Mouse (Mus musculus): ENCODE results near the gene Slc18a2.

DNA sequence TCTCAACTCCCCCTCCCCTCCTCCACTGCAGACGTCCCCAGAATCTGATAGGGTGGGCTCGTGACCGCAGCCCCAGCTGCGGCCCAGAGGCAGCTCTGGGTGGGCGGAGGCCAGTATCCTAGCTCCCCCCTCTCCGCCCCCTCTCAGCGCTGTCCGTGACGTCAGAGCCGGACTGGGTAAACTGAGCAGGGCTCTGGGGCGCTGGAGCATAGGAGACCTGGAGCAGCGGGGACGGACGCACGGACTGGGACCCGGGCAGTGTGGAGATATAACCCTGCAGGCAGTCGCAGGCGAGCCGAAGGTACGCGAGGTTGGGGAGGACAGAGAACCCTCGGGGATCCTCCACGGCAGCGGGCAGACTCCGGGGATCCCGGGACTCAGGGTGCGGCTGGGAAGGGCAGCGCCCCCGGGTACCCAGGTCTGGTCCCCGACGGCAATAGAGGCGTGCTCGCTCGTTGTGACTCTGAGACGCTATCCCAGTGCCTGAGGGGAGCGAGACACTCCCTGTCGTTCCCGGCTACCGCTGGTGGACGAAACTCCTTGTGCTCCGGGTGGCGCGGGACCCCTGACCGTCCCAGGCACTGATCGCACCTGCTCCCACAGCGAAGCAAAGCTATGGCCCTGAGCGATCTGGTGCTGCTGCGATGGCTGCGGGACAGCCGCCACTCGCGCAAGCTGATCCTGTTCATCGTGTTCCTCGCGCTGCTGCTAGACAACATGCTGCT lies at the start of gene Slc18a2:
- TF ChIP-seq CTCF (IDR thresholded peaks at IDR 0.05; ENCODE audit: control insufficient read depth, insufficient read depth, insufficient read length) (no peak), CEBPB (IDR thresholded peaks at IDR 0.05; ENCODE audit: low read depth) (no peak), MYOG (IDR thresholded peaks at IDR 0.05; ENCODE audit: control insufficient read depth, extremely low read depth, insufficient read length) (no peak), MAX (IDR thresholded peaks at IDR 0.05) (no peak), USF1 (IDR thresholded peaks at IDR 0.05; ENCODE audit: low read depth) (no peak), FOSL1 (IDR thresholded peaks at IDR 0.05; ENCODE audit: insufficient read depth, low read length, poor library complexity, severe bottlenecking) (no peak), MYOD1 (IDR thresholded peaks at IDR 0.05; ENCODE audit: control insufficient read depth, insufficient read length, low read depth) (no peak)

Data from C2C12 (cell line).